Mouse (Mus musculus) brain, embryonic 14.5 days (tissue): ENCODE measurements around the gene Hs1bp3.

Source experiments
- CTCF ChIP-seq: fragments of 200-500 bp; IDR thresholded peaks from 2 replicates; pipeline ENCODE4 v1.5.1; 2012; ENCODE audit warnings: inconsistent platforms, mild to moderate bottlenecking, moderate library complexity, borderline replicate concordance; ENCODE audit not compliant: insufficient read depth, insufficient read length; ENCODE audit errors: extremely low read depth
- POLR2A ChIP-seq: fragments of 200-500 bp; IDR thresholded peaks from 2 replicates; pipeline ENCODE4 v1.6.1; 2012; ENCODE audit warnings: mild to moderate bottlenecking, inconsistent platforms, borderline replicate concordance; ENCODE audit not compliant: poor library complexity, insufficient read depth, insufficient read length, severe bottlenecking; ENCODE audit errors: extremely low read depth

DNA sequence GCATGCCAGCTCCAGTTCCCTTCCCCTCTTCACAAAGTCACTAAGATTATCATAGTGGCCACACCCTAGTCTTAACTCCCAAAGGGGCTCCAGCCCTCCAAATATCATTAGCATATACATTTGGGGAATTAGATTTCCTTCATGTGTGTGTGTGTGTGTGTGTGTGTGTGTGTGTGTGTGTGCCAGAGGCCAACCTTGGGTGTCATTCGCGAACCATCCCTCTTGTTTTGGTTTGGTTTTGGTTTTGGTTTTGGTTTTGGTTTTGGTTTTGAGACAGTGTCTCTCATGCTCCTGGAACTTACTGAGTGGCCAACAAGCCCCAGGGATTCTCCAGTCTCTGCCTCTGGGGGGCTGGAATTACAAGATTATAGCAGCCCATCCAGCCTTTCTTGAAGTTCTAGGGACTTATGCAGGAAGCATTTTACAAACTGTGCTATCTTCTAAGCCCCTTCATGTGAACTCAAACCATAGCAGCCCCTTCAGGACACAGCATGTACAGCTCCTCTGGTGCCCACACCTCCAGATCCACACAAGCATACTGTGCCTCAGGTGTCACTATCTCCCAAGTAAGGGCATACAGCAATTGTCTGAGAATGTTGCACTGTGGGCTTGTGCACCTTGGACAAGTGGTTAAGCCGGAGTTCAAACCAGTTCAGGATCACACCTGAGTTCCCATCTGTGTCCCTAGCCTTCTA, 46.3 kb downstream of the Hs1bp3 start:
- TF ChIP-seq CTCF (no peak), POLR2A (no peak)
